8 mouse cellular contexts compared by ENCODE assay signal in the genomic region with DNA sequence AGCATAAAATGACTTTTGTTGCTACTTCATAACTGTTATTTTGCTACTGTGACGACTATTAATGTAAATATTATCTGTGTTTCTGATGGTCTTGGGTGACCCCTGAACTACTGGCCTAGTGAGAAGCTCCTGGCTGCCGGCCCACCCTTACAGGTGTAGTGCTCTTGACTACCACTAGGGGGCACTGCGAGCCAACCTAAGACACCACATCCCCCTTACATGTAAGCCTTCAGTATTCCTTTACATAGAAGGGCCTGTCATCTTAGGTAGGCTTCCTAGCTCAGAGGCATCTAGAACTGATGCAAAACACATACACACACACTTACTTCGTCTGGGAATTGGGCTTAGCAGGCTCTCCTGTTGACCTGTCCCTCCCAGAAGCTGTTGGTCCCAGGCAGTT. TPM values are rescaled to one million over a fixed set of nuclear protein-coding genes. Genes with fewer than 3 reads are reported as not detected.
DNase-seq lines count a peak whose midpoint lies in the region; ATAC-seq and TF ChIP-seq lines count a peak whose summit lies in the region.

No protein-coding gene starts in this region.

- POLR2A ChIA-PET in Patski (lab: Charles Lee): interaction anchor here (5.4 kb wide), 1 partner anchor 41 kb away, joined by 35 read pairs; a partner anchor contains a TSS

- peak; percentile 91 for TF ChIP-seq CTCF in Patski (IDR thresholded peaks at IDR 0.05)
- TF ChIP-seq CTCF in kidney, adult 2 months (conservative IDR thresholded peaks at IDR 0.05; ENCODE audit: insufficient read depth, insufficient read length, low read depth, low read length): peak; percentile 92

- WGBS in kidney, adult 2 months: 6% methylated on average over 4 of the region's 4 CpGs
- 4% methylated on average over 4 of the region's 4 CpGs for WGBS in liver, embryonic 16.5 days (ENCODE audit: insufficient replicate concordance)
- 1% methylated on average over 4 of the region's 4 CpGs for WGBS in neural tube, embryonic 14.5 days

- in situ Hi-C loops in Patski (cut with MboI; ENCODE audit: low pct_unique_long_range_greater_than_20kb): loop anchor here (25.0 kb wide), 1 partner anchor 334 kb away; a partner anchor contains a TSS

- CTCF ChIA-PET in Patski (lab: Charles Lee): interaction anchor here (0.8 to 9.1 kb wide), 27 partner anchors 12 to 215 kb away, joined by 3 to 153 read pairs (median 5); no protein-coding TSS in a partner anchor

- DNase-seq in A20 (ENCODE audit: low read depth, low spot score) (peak; percentile 81), Patski (ENCODE audit: low read depth, low spot score) (no peak)
- DNase-seq in cerebellum, postnatal 36 days: peak; percentile 76 to 86
- peak; percentile 72 for DNase-seq in gastrocnemius, adult 8-10 months (ENCODE audit: low spot score in 2 of 2)
- DNase-seq in kidney, adult 2 months: peak; percentile 80
- DNase-seq in thymus, postnatal 10 days (ENCODE audit: low spot score in 2 of 2): peak; percentile 50 to 74

- no peak overlapping the region for H3K9ac ChIP-seq in liver, embryonic 16.5 days (ENCODE audit: low read depth, low read length)
- H3K9ac ChIP-seq in neural tube, embryonic 14.5 days (replicated peaks; ENCODE audit: low read depth, low read length): no peak overlapping the region

- no peak overlapping the region for H3K27ac ChIP-seq in kidney, adult 2 months (ENCODE audit: insufficient read depth, low read depth, low read length)
- no peak overlapping the region for H3K27ac ChIP-seq in liver, embryonic 16.5 days (ENCODE audit: low read length)
- no peak overlapping the region for H3K27ac ChIP-seq in neural tube, embryonic 14.5 days (ENCODE audit: low read depth, low read length)

- TF ChIP-seq POLR2A in kidney, adult 2 months (IDR thresholded peaks at IDR 0.05; ENCODE audit: low read depth, low read length): no peak

- no peaks in the 10 kb centered on the region for H3K36me3 ChIP-seq in kidney, adult 2 months (ENCODE audit: control insufficient read depth, insufficient read depth, low read length)
- H3K36me3 ChIP-seq in liver, embryonic 16.5 days (ENCODE audit: control insufficient read depth, insufficient read depth): no peaks in the 10 kb centered on the region
- H3K36me3 ChIP-seq in neural tube, embryonic 14.5 days (ENCODE audit: control insufficient read depth, insufficient read depth, low read length): no peaks in the 10 kb centered on the region

- no peaks in the 10 kb centered on the region for H3K27me3 ChIP-seq in Patski
- H3K27me3 ChIP-seq in kidney, adult 2 months (replicated peaks; ENCODE audit: control insufficient read depth, insufficient read depth, low read length): no peaks in the 10 kb centered on the region
- no peaks in the 10 kb centered on the region for H3K27me3 ChIP-seq in liver, embryonic 16.5 days (ENCODE audit: control insufficient read depth, insufficient read depth, low read depth, low read length)
- no peaks in the 10 kb centered on the region for H3K27me3 ChIP-seq in neural tube, embryonic 14.5 days (ENCODE audit: control insufficient read depth, insufficient read depth, low read length)

- H3K4me1 ChIP-seq in kidney, adult 2 months (ENCODE audit: control insufficient read depth, insufficient read depth, low read length): peaks cover 30% of the 10 kb centered on the region
- H3K4me1 ChIP-seq in liver, embryonic 16.5 days (ENCODE audit: control insufficient read depth, low read depth, low read length): no peaks in the 10 kb centered on the region; the same call in 1 of the 2 replicates
- H3K4me1 ChIP-seq in neural tube, embryonic 14.5 days (ENCODE audit: control insufficient read depth, insufficient read depth, low read length): peaks cover 14% of the 10 kb centered on the region; the same call in 1 of the 2 replicates

- no peaks in the 10 kb centered on the region for H3K9me3 ChIP-seq in liver, embryonic 16.5 days (replicated peaks; ENCODE audit: control insufficient read depth, low read length)
- H3K9me3 ChIP-seq in neural tube, embryonic 14.5 days (ENCODE audit: control insufficient read depth, low read length): no peaks in the 10 kb centered on the region

- no peak overlapping the region for H3K4me3 ChIP-seq in kidney, adult 2 months (ENCODE audit: insufficient read depth, low read depth, low read length)
- H3K4me3 ChIP-seq in liver, embryonic 16.5 days (ENCODE audit: low read depth, low read length): no peak overlapping the region
- H3K4me3 ChIP-seq in neural tube, embryonic 14.5 days (ENCODE audit: low read depth, low read length): no peak overlapping the region

- H3K4me2 ChIP-seq in liver, embryonic 16.5 days (ENCODE audit: low read depth, low read length): no peak overlapping the region
- H3K4me2 ChIP-seq in neural tube, embryonic 14.5 days (ENCODE audit: low read depth, low read length): no peak overlapping the region

- ATAC-seq in Patski: no peak
- 0 out of 2 replicates have a peak, but pooled peaks have one; percentile 31 for ATAC-seq in liver, embryonic 16.5 days (ENCODE audit: low read depth)
- peak; percentile 43; the same call in 1 of the 2 replicates for ATAC-seq in neural tube, embryonic 14.5 days (ENCODE audit: low read depth)

RNA-seq across cellular contexts. Expression of a gene that starts 41.3 kb away (rescaled TPM):
- 98.0 TPM for polyA plus RNA-seq in Patski (2021)
- total RNA-seq in gastrocnemius, adult 8-10 months (2022): 10 to 100 TPM; 17.5 to 30.1 (median 21.6) TPM
- 60.5 and 66.6 TPM in 2 replicates for polyA plus RNA-seq in kidney, adult 2 months (2012; rRNA removed)
- 10.0 TPM in 2 replicates for polyA plus RNA-seq in liver, embryonic 16.5 days (2015; fragmentation: Nextera tagmentation; extraction: Ambion mirVana)
- 35.6 and 43.3 TPM in 2 replicates for polyA plus RNA-seq in neural tube, embryonic 14.5 days (2014; fragmentation: Nextera tagmentation; extraction: Ambion mirVana)
